Mouse (Mus musculus): Measurements from ENCODE around the gene Akap6. TPM values are rescaled to one million over a fixed set of nuclear protein-coding genes. Genes with fewer than 3 reads are reported as not detected.

Gene Akap6
- total and polyA plus RNA-seq, 2 experiments from 2014 or later, result 18.2 to 69.3 TPM

- Histone ChIP-seq H3K9me3 (ENCODE audit: low read length) (no peaks in the 10 kb centered on the region), H3K4me1 (ENCODE audit: insufficient read depth, low read length) (0 out of 2 replicates have a peak, but pooled peaks cover 3% of the 10 kb centered on the region), H3K27me3 (ENCODE audit: insufficient read depth, low read length) (no peaks in the 10 kb centered on the region), H3K27ac (ENCODE audit: low read depth, low read length) (no peak overlapping the region), H3K4me3 (ENCODE audit: low read depth, low read length) (no peak overlapping the region), H3K4me2 (ENCODE audit: low read depth, low read length, poor library complexity, severe bottlenecking) (no peak overlapping the region), H3K9ac (replicated peaks; ENCODE audit: low read length, poor library complexity, severe bottlenecking) (no peak overlapping the region), H3K36me3 (ENCODE audit: insufficient read depth, low read length) (no peaks in the 10 kb centered on the region)
- ATAC-seq (ENCODE audit: low FRiP score), result no peak
- DNase-seq (ENCODE audit: low spot score), result no peak
- TF ChIP-seq CTCF (IDR thresholded peaks at IDR 0.05), result no peak
- 85% methylated on average over 4 of the region's 4 CpGs for WGBS
These were observed 226.3 kb downstream of the Akap6 start for GRCm38 (mm10) chr12:52925448-52925847.

- WGBS, result 43% methylated on average over 6 of the region's 13 CpGs
- TF ChIP-seq CTCF (IDR thresholded peaks at IDR 0.05), result no peak
- Histone ChIP-seq H3K27me3 (ENCODE audit: insufficient read depth, low read length) (no peaks in the 10 kb centered on the region), H3K4me1 (ENCODE audit: insufficient read depth, low read length) (no peaks in the 10 kb centered on the region), H3K36me3 (ENCODE audit: insufficient read depth, low read length) (0 out of 2 replicates have a peak, but pooled peaks cover 2% of the 10 kb centered on the region), H3K4me3 (ENCODE audit: low read depth, low read length) (no peak overlapping the region), H3K9me3 (ENCODE audit: low read length) (no peaks in the 10 kb centered on the region), H3K9ac (replicated peaks; ENCODE audit: low read length, poor library complexity, severe bottlenecking) (no peak overlapping the region), H3K27ac (ENCODE audit: low read depth, low read length) (no peak overlapping the region), H3K4me2 (ENCODE audit: low read depth, low read length, poor library complexity, severe bottlenecking) (no peak overlapping the region)
- ATAC-seq (ENCODE audit: low FRiP score) (no peak), DNase-seq (ENCODE audit: low spot score) (no peak)
These were observed 234.6 kb downstream of the Akap6 start for GRCm38 (mm10) chr12:52933832-52934231.

DNA sequence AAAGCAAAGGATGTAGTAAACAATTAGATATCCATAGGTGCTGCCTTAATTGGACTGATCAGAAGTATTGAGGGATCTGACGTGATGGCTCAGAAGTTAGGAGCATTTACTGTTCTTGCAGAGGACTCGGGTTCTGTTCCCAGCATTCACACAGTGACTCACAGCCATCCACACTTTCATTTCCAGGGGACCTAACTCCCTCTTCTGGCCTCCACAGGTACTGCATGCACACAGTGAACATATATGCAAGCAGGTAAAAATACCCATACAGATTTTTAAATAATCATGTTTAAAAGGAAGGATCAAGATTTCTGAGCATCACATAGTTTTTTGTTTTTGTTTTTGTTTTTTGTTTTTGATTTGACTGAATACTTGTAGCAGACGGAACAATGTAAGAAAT lies 235.8 kb downstream of the Akap6 start:
- Histone ChIP-seq H3K4me2 (ENCODE audit: low read depth, low read length, poor library complexity, severe bottlenecking) (no peak overlapping the region), H3K9me3 (ENCODE audit: low read length) (no peaks in the 10 kb centered on the region), H3K36me3 (ENCODE audit: insufficient read depth, low read length) (peaks cover 2% of the 10 kb centered on the region; the same call in 1 of the 2 replicates), H3K27me3 (ENCODE audit: insufficient read depth, low read length) (no peaks in the 10 kb centered on the region), H3K4me3 (ENCODE audit: low read depth, low read length) (no peak overlapping the region), H3K27ac (ENCODE audit: low read depth, low read length) (no peak overlapping the region), H3K4me1 (ENCODE audit: insufficient read depth, low read length) (no peaks in the 10 kb centered on the region), H3K9ac (replicated peaks; ENCODE audit: low read length, poor library complexity, severe bottlenecking) (no peak overlapping the region)
- peak; percentile 56 for TF ChIP-seq CTCF (IDR thresholded peaks at IDR 0.05)
- ATAC-seq (ENCODE audit: low FRiP score), result no peak
- DNase-seq (ENCODE audit: low spot score), result no peak
- WGBS, result 96% methylated on average over 3 of the region's 3 CpGs

- H3K27ac ChIP-seq (ENCODE audit: low read depth, low read length), result no peak overlapping the region
- H3K4me1 ChIP-seq (ENCODE audit: insufficient read depth, low read length), result no peaks in the 10 kb centered on the region
- DNase-seq (ENCODE audit: low spot score), result no peak
- ATAC-seq (ENCODE audit: low FRiP score), result no peak
- no peaks in the 10 kb centered on the region for H3K27me3 ChIP-seq (ENCODE audit: insufficient read depth, low read length)
- no peak overlapping the region for H3K4me3 ChIP-seq (ENCODE audit: low read depth, low read length)
- peaks cover 2% of the 10 kb centered on the region; the same call in 1 of the 2 replicates for H3K36me3 ChIP-seq (ENCODE audit: insufficient read depth, low read length)
- no peak overlapping the region for H3K4me2 ChIP-seq (ENCODE audit: low read depth, low read length, poor library complexity, severe bottlenecking)
- TF ChIP-seq CTCF (IDR thresholded peaks at IDR 0.05), result no peak
- H3K9ac ChIP-seq (replicated peaks; ENCODE audit: low read length, poor library complexity, severe bottlenecking), result no peak overlapping the region
- 89% methylated on average over 5 of the region's 5 CpGs for WGBS
- H3K9me3 ChIP-seq (ENCODE audit: low read length), result no peaks in the 10 kb centered on the region
These were observed 239.6 kb downstream of the Akap6 start for GRCm38 (mm10) chr12:52938786-52939185.

GRCm38 (mm10) chr12:52939324-52939946 lies 240.3 kb downstream of the Akap6 start:
- 83% methylated on average over 15 of the region's 15 CpGs for WGBS
- no peak for ATAC-seq (ENCODE audit: low FRiP score)
- TF ChIP-seq CTCF (IDR thresholded peaks at IDR 0.05), result no peak

GRCm38 (mm10) chr12:52941941-52942340 lies 242.8 kb downstream of the Akap6 start:
- Histone ChIP-seq H3K9me3 (ENCODE audit: low read length) (no peaks in the 10 kb centered on the region), H3K4me2 (ENCODE audit: low read depth, low read length, poor library complexity, severe bottlenecking) (no peak overlapping the region), H3K4me1 (ENCODE audit: insufficient read depth, low read length) (no peaks in the 10 kb centered on the region), H3K27me3 (ENCODE audit: insufficient read depth, low read length) (no peaks in the 10 kb centered on the region), H3K9ac (replicated peaks; ENCODE audit: low read length, poor library complexity, severe bottlenecking) (no peak overlapping the region), H3K27ac (ENCODE audit: low read depth, low read length) (no peak overlapping the region), H3K36me3 (ENCODE audit: insufficient read depth, low read length) (peaks cover 6% of the 10 kb centered on the region; the same call in 1 of the 2 replicates), H3K4me3 (ENCODE audit: low read depth, low read length) (no peak overlapping the region)
- WGBS, result 81% methylated on average over 4 of the region's 4 CpGs
- ATAC-seq (ENCODE audit: low FRiP score) (no peak), DNase-seq (ENCODE audit: low spot score) (no peak)
- no peak for TF ChIP-seq CTCF (IDR thresholded peaks at IDR 0.05)

More at GRCm38 (mm10) chr12:52939324-52939946, 240.3 kb downstream of the Akap6 start:
- H3K9me3 ChIP-seq (ENCODE audit: low read length), result no peaks in the 10 kb centered on the region
- no peak for DNase-seq (ENCODE audit: low spot score)
- peaks cover 2% of the 10 kb centered on the region; the same call in 1 of the 2 replicates for H3K36me3 ChIP-seq (ENCODE audit: insufficient read depth, low read length)
- no peak overlapping the region for H3K4me3 ChIP-seq (ENCODE audit: low read depth, low read length)
- H3K4me2 ChIP-seq (ENCODE audit: low read depth, low read length, poor library complexity, severe bottlenecking), result no peak overlapping the region
- H3K27ac ChIP-seq (ENCODE audit: low read depth, low read length), result no peak overlapping the region
- H3K27me3 ChIP-seq (ENCODE audit: insufficient read depth, low read length), result no peaks in the 10 kb centered on the region
- H3K9ac ChIP-seq (replicated peaks; ENCODE audit: low read length, poor library complexity, severe bottlenecking), result no peak overlapping the region
- H3K4me1 ChIP-seq (ENCODE audit: insufficient read depth, low read length), result no peaks in the 10 kb centered on the region

Data from midbrain, postnatal 0 days (tissue).